Mouse (Mus musculus): Measurements from ENCODE around the gene Wnk4. TPM values are rescaled to one million over a fixed set of nuclear protein-coding genes. Genes with fewer than 3 reads are reported as not detected.
A peak's percentile ranks its signal among the peaks of the same experiment; 100 is the strongest.

Wnk4 gene
- total RNA-seq (2021), result 1 to 10 TPM in 1 of 2 experiments, under 1 TPM in 1; 0.89 to 1.0 TPM
- long read RNA-seq, experiment 1, partial matches to known transcripts, result 0 of 1 reads
- long read RNA-seq, experiment 1, other reads (novel, unspliced or antisense), result 1 of 1 reads
- long read RNA-seq, experiment 2, result 0 reads

- peak; percentile 57 for DNase-seq
- intact Hi-C loops (cut with DNase I; ENCODE audit: low total_unique reads), result no loop called here
These were observed at the start of gene Wnk4 for GRCm38 (mm10) chr11:101259948-101260825. Gene Wnk4 (plus strand): TSS chr11:101260567.

GRCm38 (mm10) chr11:101211970-101212369 lies 48.4 kb upstream of the Wnk4 start:
- DNase-seq, result no peak
- intact Hi-C loops (cut with DNase I; ENCODE audit: low total_unique reads), result loop anchor here (1.0 to 10.0 kb wide), 3 partner anchors 36 to 183 kb away; no protein-coding TSS in a partner anchor

GRCm38 (mm10) chr11:101216936-101217335 lies 43.4 kb upstream of the Wnk4 start:
- no peak for DNase-seq
- intact Hi-C loops (cut with DNase I; ENCODE audit: low total_unique reads), result loop anchor here (10.0 kb wide), 1 partner anchor 178 kb away; no protein-coding TSS in a partner anchor

GRCm38 (mm10) chr11:101218436-101219055 lies 41.8 kb upstream of the Wnk4 start:
- no peak for DNase-seq
- intact Hi-C loops (cut with DNase I; ENCODE audit: low total_unique reads), result loop anchor here (10.0 kb wide), 1 partner anchor 176 kb away; no protein-coding TSS in a partner anchor

GRCm38 (mm10) chr11:101220853-101221252 lies 39.5 kb upstream of the Wnk4 start:
- intact Hi-C loops (cut with DNase I; ENCODE audit: low total_unique reads), result no loop called here
- no peak for DNase-seq

GRCm38 (mm10) chr11:101221306-101221986 lies 38.9 kb upstream of the Wnk4 start:
- intact Hi-C loops (cut with DNase I; ENCODE audit: low total_unique reads), result no loop called here
- no peak for DNase-seq

- DNase-seq, result no peak
- intact Hi-C loops (cut with DNase I; ENCODE audit: low total_unique reads), result no loop called here
These were observed 36.0 kb upstream of the Wnk4 start for GRCm38 (mm10) chr11:101224337-101224736.

- intact Hi-C loops (cut with DNase I; ENCODE audit: low total_unique reads), result no loop called here
- no peak for DNase-seq
These were observed 34.9 kb upstream of the Wnk4 start for GRCm38 (mm10) chr11:101225331-101226064.

- peak; percentile 86 for DNase-seq
- intact Hi-C loops (cut with DNase I; ENCODE audit: low total_unique reads), result no loop called here
These were observed 34.2 kb upstream of the Wnk4 start, which contains the start of gene Ezh1 for GRCm38 (mm10) chr11:101226065-101226701. Gene Ezh1 (minus strand): TSS chr11:101226463.

GRCm38 (mm10) chr11:101229361-101229900 lies 30.9 kb upstream of the Wnk4 start:
- peak; percentile 72 for DNase-seq
- intact Hi-C loops (cut with DNase I; ENCODE audit: low total_unique reads), result no loop called here

- DNase-seq, result peak; percentile 80
- intact Hi-C loops (cut with DNase I; ENCODE audit: low total_unique reads), result no loop called here
These were observed 30.3 kb upstream of the Wnk4 start for GRCm38 (mm10) chr11:101230061-101230511.

GRCm38 (mm10) chr11:101230526-101230925 lies 29.8 kb upstream of the Wnk4 start:
- intact Hi-C loops (cut with DNase I; ENCODE audit: low total_unique reads), result no loop called here
- no peak for DNase-seq

GRCm38 (mm10) chr11:101230991-101231871 lies 29.1 kb upstream of the Wnk4 start:
- intact Hi-C loops (cut with DNase I; ENCODE audit: low total_unique reads), result no loop called here
- peak; percentile 85 for DNase-seq

- DNase-seq, result no peak
- intact Hi-C loops (cut with DNase I; ENCODE audit: low total_unique reads), result no loop called here
These were observed 28.1 kb upstream of the Wnk4 start for GRCm38 (mm10) chr11:101232010-101232839.

GRCm38 (mm10) chr11:101233240-101233639 lies 27.1 kb upstream of the Wnk4 start:
- no peak for DNase-seq
- intact Hi-C loops (cut with DNase I; ENCODE audit: low total_unique reads), result no loop called here

GRCm38 (mm10) chr11:101234124-101234523 lies 26.2 kb upstream of the Wnk4 start:
- DNase-seq, result no peak
- intact Hi-C loops (cut with DNase I; ENCODE audit: low total_unique reads), result no loop called here
